Mouse (Mus musculus) E14TG2a.4 (cell line): ENCODE measurements around the gene Vmn1r26.

Experiments used
- CTCF ChIP-seq: conservative IDR thresholded peaks from 2 replicates; pipeline ENCODE4 v1.5.1; 2014; ENCODE audit warnings: low read length
- NANOG ChIP-seq: IDR thresholded peaks from 2 replicates; pipeline ENCODE4 v1.6.1; 2014; ENCODE audit warnings: borderline replicate concordance, low read length, mixed read lengths
- POU5F1 ChIP-seq: IDR thresholded peaks from 2 replicates; pipeline ENCODE4 v1.6.1; 2014; ENCODE audit warnings: low read length, borderline replicate concordance

DNA sequence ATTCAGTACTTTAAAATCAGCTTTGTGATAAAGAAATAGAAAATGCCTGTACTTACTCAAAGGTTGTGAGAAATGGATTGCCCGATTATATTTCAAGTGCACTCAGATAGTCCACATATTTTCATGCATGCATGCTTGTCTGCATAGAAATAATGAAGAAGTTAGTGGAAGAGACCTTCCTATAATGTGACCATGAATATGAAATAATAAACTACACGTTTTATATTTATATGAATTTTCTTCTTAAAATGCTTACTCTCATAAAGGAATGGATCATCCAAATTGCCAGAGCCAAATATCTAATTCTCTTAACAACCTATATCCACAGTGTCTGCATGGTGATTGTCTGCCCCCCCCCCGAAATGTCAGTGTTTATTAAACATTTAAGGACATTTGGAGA, 34.2 kb downstream of the Vmn1r26 start, which contains the start of gene Vmn1r25:
- TF ChIP-seq CTCF = no peak
- TF ChIP-seq NANOG = no peak
- TF ChIP-seq POU5F1 = no peak
